Mouse (Mus musculus): ENCODE measurements around the gene Bmi1.

The Bmi1 gene

GRCm38 (mm10) chr2:18676936-18677491, at the start of gene Bmi1:
Gene Bmi1 (plus strand): TSS chr2:18677018.
- DNase-seq (ENCODE audit: low spot score in 2 of 2): peak; percentile 59

DNA sequence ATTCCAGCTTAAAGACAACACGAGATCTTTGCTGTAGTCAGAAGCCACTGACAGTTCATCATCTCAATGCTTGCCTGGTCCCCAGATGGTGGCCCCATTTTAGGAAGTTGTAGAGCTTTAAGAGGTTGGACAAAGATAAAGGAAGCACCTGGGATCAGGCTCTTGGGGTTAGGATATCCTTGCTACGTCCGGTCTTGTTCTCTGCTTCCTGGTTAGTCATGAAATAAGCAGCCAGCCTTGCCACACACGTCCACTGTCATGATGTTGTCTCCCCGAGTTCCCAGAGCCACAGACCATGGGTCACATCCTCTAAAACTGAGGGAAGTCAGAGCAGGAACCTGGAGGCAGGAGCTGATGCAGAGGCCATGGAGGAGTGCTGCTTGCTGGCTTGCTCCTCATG, 46.3 kb upstream of the Bmi1 start:
- DNase-seq (ENCODE audit: low spot score in 2 of 2): no peak

GRCm38 (mm10) chr2:18635052-18635451, 41.8 kb upstream of the Bmi1 start:
- no peak for DNase-seq (ENCODE audit: low spot score in 2 of 2)

GRCm38 (mm10) chr2:18648563-18648962, 28.3 kb upstream of the Bmi1 start:
- DNase-seq (ENCODE audit: low spot score in 2 of 2): no peak

DNA sequence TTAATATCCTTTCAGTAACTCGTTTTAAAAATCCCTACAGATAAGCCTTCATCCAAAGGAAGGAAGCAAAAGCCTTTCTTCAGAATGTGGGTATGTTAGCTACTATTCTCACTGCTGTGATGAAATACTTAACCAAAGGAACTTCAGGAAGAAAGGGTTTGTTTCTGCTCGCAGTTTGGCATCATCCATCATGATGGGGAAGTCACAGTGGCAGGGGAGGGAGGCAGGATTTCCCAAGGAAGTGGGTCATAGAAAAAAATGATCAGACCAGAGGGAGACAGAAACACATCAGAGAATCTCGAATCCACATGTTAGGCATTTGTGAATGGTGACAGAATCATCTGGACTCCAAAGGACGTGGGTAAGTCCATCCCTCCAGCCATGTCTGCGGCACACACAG, 22.0 kb upstream of the Bmi1 start:
- DNase-seq (ENCODE audit: low spot score in 2 of 2): no peak

GRCm38 (mm10) chr2:18664003-18664402, 12.8 kb upstream of the Bmi1 start:
- no peak for DNase-seq (ENCODE audit: low spot score in 2 of 2)

DNA sequence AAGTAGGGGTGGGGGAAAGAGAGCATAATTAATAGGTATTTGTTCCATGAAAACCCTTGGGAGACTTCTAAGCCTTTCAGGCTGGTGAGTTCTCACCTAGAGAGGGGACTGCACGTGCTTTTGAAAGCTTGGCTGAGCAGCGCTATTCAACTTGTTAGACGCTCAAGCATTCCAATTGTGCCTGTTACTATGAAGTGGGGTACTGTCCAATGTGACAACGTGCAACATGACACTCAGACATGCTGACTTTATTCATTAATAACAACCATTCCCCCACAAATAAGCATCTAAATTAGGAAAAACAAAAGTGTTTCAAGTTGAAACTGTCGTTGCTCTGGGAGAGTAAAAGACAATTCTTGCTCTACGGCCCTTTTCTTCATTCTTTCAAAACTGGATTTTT, 5.8 kb upstream of the Bmi1 start:
- DNase-seq (ENCODE audit: low spot score in 2 of 2): no peak

DNA sequence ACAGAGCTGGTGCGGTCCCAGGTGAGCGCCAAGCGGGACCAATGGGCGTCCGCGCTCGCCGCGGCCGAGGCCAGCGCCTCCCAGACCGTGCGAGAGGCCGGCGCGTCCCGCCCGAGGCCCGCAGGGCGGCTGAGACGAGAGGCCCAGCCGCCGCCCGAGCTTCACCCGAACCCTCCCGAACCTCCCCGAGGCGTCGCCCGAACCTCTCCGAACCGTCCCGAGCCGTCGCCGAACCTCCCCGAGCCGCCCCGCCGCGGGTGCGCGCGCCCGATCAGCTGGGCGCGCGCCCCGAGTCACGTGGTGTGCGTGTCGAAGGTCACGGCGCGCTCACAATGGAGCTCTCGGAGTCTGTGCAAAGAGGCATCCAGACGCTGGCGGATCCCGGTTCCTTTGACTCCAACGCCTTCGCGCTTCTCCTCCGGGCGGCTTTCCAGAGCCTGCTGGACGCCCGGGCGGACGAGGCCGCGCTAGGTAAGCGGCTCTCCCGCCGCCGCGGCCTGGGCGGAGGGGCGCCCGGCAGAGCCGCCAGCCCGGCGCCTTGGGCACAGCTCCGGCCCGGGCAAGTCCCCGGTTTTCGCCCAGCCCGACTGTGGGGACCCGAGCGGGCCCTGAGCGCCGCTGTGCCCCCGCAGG, 4.6 kb upstream of the Bmi1 start, which contains the start of gene Commd3:
Commd3 (plus strand) TSS at position 252 of the 633 bp plus-strand sequence.
- peak; percentile 85 to 90 for DNase-seq (ENCODE audit: low spot score in 2 of 2)

DNA sequence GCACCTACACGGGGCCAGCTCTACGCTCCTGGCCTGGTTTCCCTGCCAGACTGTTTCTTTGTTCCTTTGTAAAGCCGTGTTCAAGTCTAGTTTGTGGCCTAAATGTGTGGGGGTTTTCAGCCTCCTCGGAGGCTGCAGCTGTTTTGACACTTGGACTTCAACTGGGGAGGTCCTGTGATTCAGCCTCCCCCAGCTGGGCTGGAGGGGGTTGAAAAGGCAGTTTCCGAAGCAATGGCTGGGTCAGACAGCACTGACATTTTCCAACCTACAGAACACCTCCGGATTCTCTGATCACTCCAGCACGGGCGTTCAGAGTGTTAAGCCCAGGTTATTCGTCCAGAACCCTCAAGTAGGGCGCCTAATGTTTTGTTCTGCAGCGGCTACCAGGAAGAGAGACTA, 4.1 kb upstream of the Bmi1 start:
- peak in 1 of 2 experiments; percentile 20 for DNase-seq (ENCODE audit: low spot score in 2 of 2)

DNA sequence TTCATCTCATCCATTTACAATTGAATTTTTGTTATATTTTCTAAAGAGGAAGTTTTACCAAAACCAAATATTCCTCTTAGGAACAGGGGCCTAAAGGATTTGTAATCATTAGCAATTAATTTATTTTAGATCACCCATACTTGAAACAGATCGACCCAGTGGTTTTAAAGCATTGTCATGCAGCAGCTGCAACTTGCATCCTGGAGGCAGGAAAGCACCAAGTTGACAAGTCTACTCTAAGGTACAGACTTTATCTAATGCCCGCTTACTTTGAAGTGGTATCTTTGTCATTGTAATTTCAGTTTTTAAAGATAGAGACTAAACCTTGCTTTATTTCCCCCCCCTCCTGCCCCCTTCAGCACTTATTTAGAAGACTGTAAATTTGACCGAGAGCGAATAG, 3.1 kb upstream of the Bmi1 start:
- DNase-seq (ENCODE audit: low spot score in 2 of 2): no peak

- DNase-seq (ENCODE audit: low spot score in 2 of 2): no peak
Observed at GRCm38 (mm10) chr2:18674193-18674902, 2.5 kb upstream of the Bmi1 start.

GRCm38 (mm10) chr2:18675681-18676456, 949 bp upstream of the Bmi1 start:
- DNase-seq (ENCODE audit: low spot score in 2 of 2): no peak

GRCm38 (mm10) chr2:18676457-18676935, 322 bp upstream of the Bmi1 start:
- peak; percentile 57 to 61 for DNase-seq (ENCODE audit: low spot score in 2 of 2)

GRCm38 (mm10) chr2:18677631-18678471, 1.0 kb downstream of the Bmi1 start:
- peak; percentile 41 to 51 for DNase-seq (ENCODE audit: low spot score in 2 of 2)

- no peak for DNase-seq (ENCODE audit: low spot score in 2 of 2)
Observed at GRCm38 (mm10) chr2:18679701-18680100, 2.9 kb downstream of the Bmi1 start.

GRCm38 (mm10) chr2:18680501-18680900, 3.7 kb downstream of the Bmi1 start:
- DNase-seq (ENCODE audit: low spot score in 2 of 2): no peak

DNA sequence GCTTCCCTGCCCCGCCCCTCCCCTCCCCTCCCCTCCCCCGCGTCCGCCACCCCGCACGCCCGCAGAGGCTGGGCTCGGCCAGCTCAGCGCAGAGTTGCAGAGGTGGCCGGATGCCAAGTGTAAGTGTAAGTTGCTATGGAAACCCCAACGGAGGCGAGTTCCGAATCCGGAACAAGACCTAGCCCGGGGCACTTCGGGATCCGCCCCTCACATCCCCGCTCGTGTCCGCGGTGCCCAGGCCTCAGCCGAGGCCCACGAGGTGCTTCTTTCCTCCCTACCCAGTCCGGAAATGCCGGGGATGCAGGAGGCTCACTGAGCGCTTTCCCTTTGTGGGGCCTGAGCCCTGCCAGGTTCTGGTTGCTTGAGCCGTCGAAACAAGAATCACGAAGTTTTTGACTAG, 4.1 kb downstream of the Bmi1 start:
- DNase-seq (ENCODE audit: low spot score in 2 of 2): peak; percentile 67 to 69

DNA sequence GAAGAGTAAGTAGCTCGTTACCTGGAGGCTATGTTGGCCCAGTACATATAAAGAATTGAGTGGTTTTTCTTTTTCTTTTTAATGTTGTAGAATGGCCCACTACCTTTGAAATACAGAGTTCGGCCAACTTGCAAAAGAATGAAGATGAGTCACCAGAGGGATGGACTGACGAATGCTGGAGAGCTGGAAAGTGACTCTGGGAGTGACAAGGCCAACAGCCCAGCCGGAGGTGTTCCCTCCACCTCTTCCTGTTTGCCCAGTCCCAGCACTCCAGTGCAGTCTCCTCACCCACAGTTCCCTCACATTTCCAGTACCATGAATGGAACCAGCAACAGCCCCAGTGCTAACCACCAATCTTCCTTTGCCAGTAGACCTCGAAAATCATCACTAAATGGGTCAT, 7.2 kb downstream of the Bmi1 start:
- DNase-seq (ENCODE audit: low spot score in 2 of 2): no peak

GRCm38 (mm10) chr2:18686386-18686785, 9.6 kb downstream of the Bmi1 start:
- DNase-seq (ENCODE audit: low spot score in 2 of 2): no peak

GRCm38 (mm10) chr2:18686826-18687519, 10.2 kb downstream of the Bmi1 start:
- no peak for DNase-seq (ENCODE audit: low spot score in 2 of 2)

Data from spleen, postnatal 36 days (tissue).